Mouse (Mus musculus) liver, embryonic 16.5 days (tissue): ENCODE measurements around the gene Atf7. TPM values are rescaled to one million over a fixed set of nuclear protein-coding genes. Genes with fewer than 3 reads are reported as not detected.

ENCODE experiments used
- ATAC-seq: fragments of 200-750 bp; cut with Nextera tagmentation; 2 replicates; pipeline ENCODE4 v1.8.0; 2017; ENCODE audit warnings: low read depth, mild to moderate bottlenecking, moderate number of reproducible peaks, moderate library complexity
- H3K27ac ChIP-seq: fragments of 300-500 bp; sonication (generic); 2 replicates; pipeline ENCODE4 v1.5.1; 2014; ENCODE audit warnings: mild to moderate bottlenecking, low read length
- H3K27me3 ChIP-seq: fragments of 300-500 bp; sonication (generic); 2 replicates; pipeline ENCODE4 v1.6.1; 2014; ENCODE audit warnings: low read depth, low read length, mixed read lengths; ENCODE audit not compliant: control insufficient read depth, insufficient read depth
- H3K36me3 ChIP-seq: fragments of 300-500 bp; sonication (generic); 2 replicates; pipeline ENCODE4 v1.6.1; 2014; ENCODE audit warnings: mild to moderate bottlenecking; ENCODE audit not compliant: control insufficient read depth, insufficient read depth
- H3K4me1 ChIP-seq: fragments of 300-500 bp; sonication (generic); 2 replicates; pipeline ENCODE4 v1.6.1; 2014; ENCODE audit warnings: low read depth, low read length, mixed read lengths; ENCODE audit not compliant: control insufficient read depth
- H3K4me2 ChIP-seq: fragments of 300-500 bp; sonication (generic); 2 replicates; pipeline ENCODE4 v1.6.1; 2014; ENCODE audit warnings: low read depth, low read length, mixed read lengths
- H3K4me3 ChIP-seq: fragments of 300-500 bp; sonication (generic); 2 replicates; pipeline ENCODE4 v1.5.1; 2014; ENCODE audit warnings: low read depth, mild to moderate bottlenecking, low read length
- H3K9ac ChIP-seq: fragments of 300-500 bp; sonication (generic); 2 replicates; pipeline ENCODE4 v1.6.1; 2014; ENCODE audit warnings: low read depth, low read length
- H3K9me3 ChIP-seq: fragments of 300-500 bp; sonication (generic); replicated peaks from 2 replicates; pipeline ENCODE4 v1.6.1; 2016; ENCODE audit warnings: low read length; ENCODE audit not compliant: control insufficient read depth
- WGBS: fragments of 180-500 bp; shearing (Covaris S2); extraction: QIAGEN DNeasy Blood & Tissue Kit; methylation state at CpG from one replicate; pipeline ENCODE4 v1.1.7; 2014; ENCODE audit not compliant: insufficient replicate concordance; 5-methylcytosine and 5-hydroxymethylcytosine counted together
- polyA plus RNA-seq: library from polyadenylated mRNA; unstranded; fragments of >200 nt; fragmentation: Nextera tagmentation; extraction: Ambion mirVana; gene quantifications from 2 replicates; pipeline ENCODE4 v1.2.1, GENCODE M21; 2015

The Atf7 gene
- polyA plus RNA-seq, 1 experiment from 2014 or later, result 10.2 TPM

- Histone ChIP-seq H3K4me1 (peaks cover 15% of the 10 kb centered on the region), H3K9ac (peak overlapping the region; percentile 57), H3K27ac (no peak overlapping the region; the same call in 1 of the 2 replicates), H3K9me3 (no peaks in the 10 kb centered on the region), H3K27me3 (no peaks in the 10 kb centered on the region), H3K4me2 (peak overlapping the region; percentile 91), H3K4me3 (peak overlapping the region; percentile 68), H3K36me3 (no peaks in the 10 kb centered on the region)
- peak; percentile 94 for ATAC-seq
- WGBS, result 4% methylated on average over 34 of the region's 34 CpGs
Observed at GRCm38 (mm10) chr15:102510590-102511284, 114.5 kb downstream of the Atf7 start.

- Histone ChIP-seq H3K27me3 (no peaks in the 10 kb centered on the region), H3K9ac (peak overlapping the region; percentile 57), H3K4me3 (peak overlapping the region; percentile 68), H3K36me3 (no peaks in the 10 kb centered on the region), H3K4me2 (peak overlapping the region; percentile 91), H3K9me3 (no peaks in the 10 kb centered on the region), H3K4me1 (peaks cover 17% of the 10 kb centered on the region), H3K27ac (no peak overlapping the region; the same call in 1 of the 2 replicates)
- peak; percentile 15 for ATAC-seq
- WGBS, result 19% methylated on average over 9 of the region's 9 CpGs
Observed at GRCm38 (mm10) chr15:102510110-102510509, 115.2 kb downstream of the Atf7 start.

GRCm38 (mm10) chr15:102508336-102508735 is 116.9 kb downstream of the Atf7 start:
- Histone ChIP-seq H3K4me3 (no peak overlapping the region), H3K27ac (no peak overlapping the region), H3K9ac (no peak overlapping the region), H3K27me3 (no peaks in the 10 kb centered on the region), H3K36me3 (peaks cover 7% of the 10 kb centered on the region), H3K9me3 (no peaks in the 10 kb centered on the region), H3K4me2 (no peak overlapping the region), H3K4me1 (peaks cover 17% of the 10 kb centered on the region)
- 62% methylated on average over 3 of the region's 3 CpGs for WGBS
- no peak for ATAC-seq

- no peak for ATAC-seq
- H3K4me2 ChIP-seq, result no peak overlapping the region
- no peak overlapping the region for H3K4me3 ChIP-seq
- H3K4me1 ChIP-seq, result peaks cover 17% of the 10 kb centered on the region
- H3K36me3 ChIP-seq, result peaks cover 8% of the 10 kb centered on the region
- H3K9me3 ChIP-seq, result no peaks in the 10 kb centered on the region
- H3K27ac ChIP-seq, result no peak overlapping the region
- H3K27me3 ChIP-seq, result no peaks in the 10 kb centered on the region
- H3K9ac ChIP-seq, result no peak overlapping the region
Observed at GRCm38 (mm10) chr15:102507561-102507960, 117.7 kb downstream of the Atf7 start.

DNA sequence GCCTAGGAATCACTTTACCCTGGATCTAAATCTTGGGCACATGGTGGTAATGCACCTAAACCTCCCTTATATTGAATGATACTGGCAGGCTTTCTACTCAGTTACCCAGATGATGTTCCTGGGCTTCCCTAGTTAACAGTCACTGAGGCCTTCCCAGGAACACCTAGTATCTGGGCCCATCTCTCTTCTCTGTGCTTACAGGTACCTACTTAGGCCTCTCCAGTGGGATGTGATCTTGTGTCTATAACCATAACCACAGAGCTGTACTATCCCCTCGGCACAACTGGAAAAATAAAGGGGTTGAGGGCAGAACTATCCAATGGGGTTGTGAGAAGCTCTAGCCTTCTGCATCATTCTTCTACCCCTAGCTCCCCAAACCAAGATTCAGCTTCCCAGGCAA is 118.4 kb downstream of the Atf7 start:
- no peaks in the 10 kb centered on the region for H3K27me3 ChIP-seq
- H3K27ac ChIP-seq, result no peak overlapping the region
- H3K4me3 ChIP-seq, result no peak overlapping the region
- H3K9me3 ChIP-seq, result no peaks in the 10 kb centered on the region
- H3K9ac ChIP-seq, result no peak overlapping the region
- H3K4me2 ChIP-seq, result no peak overlapping the region
- WGBS, result 67% methylated on average over 1 of the region's 1 CpGs
- H3K36me3 ChIP-seq, result peaks cover 12% of the 10 kb centered on the region
- ATAC-seq, result no peak
- H3K4me1 ChIP-seq, result peaks cover 17% of the 10 kb centered on the region

DNA sequence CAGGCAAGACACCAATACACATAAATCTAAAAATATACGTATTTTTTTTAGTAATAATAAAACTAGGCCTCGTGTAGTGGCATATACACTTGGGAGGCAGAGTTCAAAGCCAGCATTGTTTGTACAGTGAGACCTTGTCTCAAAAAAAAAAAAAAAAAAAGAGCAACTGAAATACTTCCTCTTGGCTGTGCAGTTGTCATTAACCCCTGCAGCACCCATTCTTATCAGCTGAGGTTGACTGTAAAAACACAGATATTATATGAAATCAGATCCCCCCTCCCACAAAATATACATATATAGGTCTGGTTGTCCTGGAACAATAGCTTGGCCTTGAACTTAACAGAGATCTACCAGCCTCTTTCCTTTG is 118.8 kb downstream of the Atf7 start:
- H3K9me3 ChIP-seq, result no peaks in the 10 kb centered on the region
- H3K4me3 ChIP-seq, result no peak overlapping the region
- no peak for ATAC-seq
- H3K27ac ChIP-seq, result no peak overlapping the region
- H3K36me3 ChIP-seq, result peaks cover 15% of the 10 kb centered on the region
- no peak overlapping the region for H3K4me2 ChIP-seq
- H3K4me1 ChIP-seq, result peaks cover 17% of the 10 kb centered on the region
- 14% methylated on average over 2 of the region's 2 CpGs for WGBS
- no peak overlapping the region for H3K9ac ChIP-seq
- no peaks in the 10 kb centered on the region for H3K27me3 ChIP-seq

DNA sequence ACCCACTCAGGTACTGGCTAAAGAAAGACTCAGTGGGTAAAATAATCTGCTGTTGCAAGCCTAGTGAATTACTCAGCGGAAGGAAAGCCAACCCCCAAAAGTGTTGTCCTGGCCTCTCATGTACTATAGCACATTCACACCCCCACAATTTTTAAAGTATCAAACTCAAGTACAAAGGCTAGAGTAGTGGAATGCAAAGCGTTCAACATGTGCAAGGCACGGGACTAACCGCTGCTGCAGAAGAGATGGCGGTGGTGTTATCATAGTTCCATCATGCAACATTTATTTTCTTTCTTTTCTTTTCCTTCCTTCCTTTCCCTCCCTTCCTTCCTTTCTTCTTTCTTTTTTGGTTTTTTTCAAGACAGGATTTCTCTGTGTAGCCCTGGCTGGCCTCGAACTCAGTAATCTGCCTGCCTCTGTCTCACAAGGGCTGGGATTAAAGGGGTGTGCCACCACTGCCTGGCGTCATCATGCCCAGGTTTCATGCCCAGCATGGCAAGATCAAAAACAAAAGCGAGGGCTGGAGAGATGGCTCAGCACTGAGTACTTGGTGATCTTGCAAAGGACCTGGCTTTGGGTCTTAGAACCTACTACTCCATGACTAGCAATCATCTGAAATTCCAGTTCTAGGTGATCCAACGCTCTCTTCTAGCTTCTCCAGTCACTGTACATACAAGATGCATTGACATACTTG is 119.3 kb downstream of the Atf7 start:
- no peak overlapping the region for H3K4me2 ChIP-seq

DNA sequence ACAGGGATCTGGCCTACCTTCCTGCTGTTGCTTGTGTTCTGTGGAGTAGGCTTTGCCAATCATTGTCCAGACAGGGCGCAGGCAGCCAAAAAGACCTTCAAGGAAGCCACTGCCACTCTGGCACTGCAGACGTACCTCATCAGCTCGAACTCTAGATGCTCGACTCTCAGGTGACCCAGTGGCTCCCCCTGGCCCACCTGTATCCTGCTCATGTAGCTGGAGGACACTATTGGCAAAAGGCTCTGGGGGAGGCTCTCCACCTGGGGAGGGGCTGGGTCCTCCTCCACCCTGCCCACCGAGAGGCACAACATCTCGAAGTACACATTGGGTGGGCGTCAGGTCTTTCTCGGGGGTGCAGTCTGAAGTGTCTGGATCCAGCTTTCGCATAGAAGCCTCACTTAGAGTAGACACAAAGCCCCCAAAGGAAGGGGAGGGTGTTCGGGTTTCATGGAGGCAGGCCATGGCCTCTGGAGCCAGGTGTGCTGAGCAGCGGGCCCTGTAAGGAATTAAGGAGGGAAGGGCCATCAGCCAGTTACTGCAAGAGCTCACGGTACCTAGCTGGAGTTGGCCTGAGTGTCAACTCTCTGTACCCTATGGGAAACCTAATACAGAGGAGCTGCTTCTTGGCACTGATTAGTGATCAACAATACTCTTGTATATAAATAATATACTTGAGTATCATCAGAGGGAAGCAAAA is 120.0 kb downstream of the Atf7 start:
- Histone ChIP-seq H3K4me2 (no peak overlapping the region), H3K27ac (no peak overlapping the region), H3K9me3 (no peaks in the 10 kb centered on the region), H3K36me3 (peaks cover 27% of the 10 kb centered on the region), H3K4me3 (no peak overlapping the region), H3K27me3 (no peaks in the 10 kb centered on the region), H3K9ac (no peak overlapping the region), H3K4me1 (peaks cover 5% of the 10 kb centered on the region)
- ATAC-seq, result no peak
- 71% methylated on average over 12 of the region's 12 CpGs for WGBS

More for the DNA sequence above, 119.3 kb downstream of the Atf7 start:
- H3K27ac ChIP-seq, result no peak overlapping the region
- ATAC-seq, result no peak
- no peaks in the 10 kb centered on the region for H3K9me3 ChIP-seq
- H3K4me3 ChIP-seq, result no peak overlapping the region
- H3K4me1 ChIP-seq, result peaks cover 12% of the 10 kb centered on the region
- no peaks in the 10 kb centered on the region for H3K27me3 ChIP-seq
- WGBS, result 68% methylated on average over 9 of the region's 9 CpGs
- H3K9ac ChIP-seq, result no peak overlapping the region
- peaks cover 20% of the 10 kb centered on the region for H3K36me3 ChIP-seq
